Mouse (Mus musculus) retina, postnatal 1 day (tissue): ENCODE data around the gene Tcf7l2.

Experiments
- DNase-seq: peaks from one replicate; pipeline ENCODE4 v3.0.0-alpha.2; 2012

Gene Tcf7l2

DNA sequence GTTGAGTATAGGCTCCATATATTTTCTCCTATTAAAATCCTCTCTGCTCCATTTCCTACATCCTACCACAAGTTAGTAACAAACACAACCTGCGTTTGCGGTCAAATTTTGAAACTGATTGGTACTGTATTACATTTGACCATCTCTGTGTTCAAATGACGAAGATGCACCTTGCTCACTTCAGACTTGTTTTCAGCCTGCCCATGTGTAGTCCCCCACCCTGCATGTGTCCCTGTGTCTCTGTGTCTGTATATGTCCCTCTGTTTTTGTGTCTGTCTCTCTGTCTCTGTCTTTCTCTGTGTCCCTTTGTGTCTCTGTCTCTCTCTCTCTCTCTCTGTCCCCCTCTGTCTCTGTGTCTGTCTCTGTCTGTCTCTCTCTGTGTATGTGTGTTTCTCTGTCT lies 222.8 kb downstream of the Tcf7l2 start:
- no peak for DNase-seq

DNA sequence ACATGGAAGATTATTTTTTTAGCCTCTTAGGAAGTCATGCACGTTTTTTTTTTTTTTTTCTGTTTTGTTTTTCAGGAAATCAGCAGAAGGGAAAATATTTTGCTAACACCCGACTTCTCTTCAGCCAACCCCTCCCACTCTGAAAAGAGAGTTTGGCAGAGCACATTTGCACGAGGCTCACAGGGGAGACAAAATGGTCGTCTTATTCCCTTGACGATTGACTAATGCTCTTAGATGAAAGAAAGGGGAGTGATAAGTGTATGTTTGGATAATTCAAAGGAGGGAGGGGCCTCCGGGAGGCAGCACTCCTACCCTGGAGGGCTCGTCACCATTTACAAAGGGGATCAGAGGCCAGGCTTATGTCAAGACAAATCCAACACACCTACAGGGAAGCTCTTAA lies 224.4 kb downstream of the Tcf7l2 start:
- no peak for DNase-seq

DNA sequence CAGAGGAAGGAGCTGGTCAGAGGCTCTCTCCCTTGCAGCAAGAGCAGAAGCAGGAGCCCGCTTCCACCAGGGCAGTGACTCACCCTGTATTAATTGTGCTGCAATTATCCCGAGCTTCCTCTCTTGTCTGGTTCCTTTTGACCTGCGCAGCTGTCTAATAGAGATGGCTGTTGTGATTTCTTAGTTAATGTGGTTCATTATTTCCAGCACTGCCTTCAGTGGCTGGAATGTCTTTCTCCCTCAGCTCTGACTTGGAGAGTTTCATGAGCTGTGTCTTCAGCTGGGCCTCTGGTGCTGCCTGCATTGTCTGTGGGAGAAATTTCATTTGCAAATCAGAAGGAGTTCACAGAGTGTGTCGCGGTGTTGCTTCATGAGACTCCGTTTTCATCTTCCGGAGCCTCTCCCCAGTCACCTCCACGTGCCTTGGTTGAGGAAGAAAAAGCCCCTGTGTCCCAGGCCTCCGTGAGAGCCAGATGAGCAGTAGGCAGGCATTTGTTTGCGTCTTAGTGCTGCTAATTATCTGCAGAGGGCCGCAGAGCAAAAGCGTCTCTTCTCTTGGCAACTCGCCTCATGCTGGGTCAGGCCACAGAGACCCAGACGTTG lies 228.4 kb downstream of the Tcf7l2 start:
- DNase-seq = peak; percentile 69

DNA sequence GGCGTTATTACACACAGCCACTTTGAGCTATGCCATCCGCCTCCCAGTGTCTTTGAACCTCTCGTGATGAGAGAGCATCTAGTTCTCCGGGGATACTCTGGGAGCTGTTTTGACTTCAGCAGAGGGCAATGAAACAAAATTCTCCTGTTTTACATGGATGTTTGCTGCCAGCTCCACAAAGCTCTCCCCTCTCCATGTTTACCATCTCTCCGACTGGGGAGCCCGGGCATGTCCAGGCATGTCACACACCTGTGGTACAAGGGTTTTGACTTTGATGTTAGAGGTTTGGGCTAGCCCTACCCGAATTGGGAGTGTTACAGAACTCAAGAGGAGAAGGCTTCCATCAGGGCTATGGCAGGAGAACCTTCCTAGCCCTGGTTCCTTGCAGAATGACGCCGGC lies 234.5 kb downstream of the Tcf7l2 start:
- no peak for DNase-seq
